Mouse (Mus musculus) forebrain, embryonic 15.5 days (tissue): ENCODE measurements at regions not wholly inside any gene's neighbourhood (a gene's known extent, or its start where the extent isn't known, plus 50 kb on each side); places are given as distances from the start of the nearest gene placed in this dataset.

Experiments
- ATAC-seq: fragments of 200-750 bp; cut with Nextera tagmentation; replicated peaks from 2 replicates; pipeline ENCODE4 v1.8.0; 2017; ENCODE audit warnings: mild to moderate bottlenecking, moderate TSS enrichment, moderate library complexity
- H3K27ac ChIP-seq: fragments of 300-500 bp; sonication (generic); replicated peaks from 2 replicates; pipeline ENCODE4 v1.5.1; 2015; ENCODE audit warnings: mild to moderate bottlenecking, inconsistent platforms
- H3K27me3 ChIP-seq: fragments of 300-500 bp; sonication (generic); 2 replicates; pipeline ENCODE4 v1.6.1; 2015; ENCODE audit warnings: inconsistent platforms
- H3K36me3 ChIP-seq: fragments of 300-500 bp; sonication (generic); 2 replicates; pipeline ENCODE4 v1.6.1; 2015; ENCODE audit warnings: mild to moderate bottlenecking, inconsistent platforms
- H3K4me1 ChIP-seq: fragments of 300-500 bp; sonication (generic); 2 replicates; pipeline ENCODE4 v1.6.1; 2015; ENCODE audit warnings: inconsistent platforms
- H3K4me2 ChIP-seq: fragments of 300-500 bp; sonication (generic); replicated peaks from 2 replicates; pipeline ENCODE4 v1.6.1; 2015; ENCODE audit warnings: mild to moderate bottlenecking, inconsistent platforms
- H3K4me3 ChIP-seq: fragments of 300-500 bp; sonication (generic); 2 replicates; pipeline ENCODE4 v1.5.1; 2015; ENCODE audit warnings: mild to moderate bottlenecking, inconsistent platforms
- H3K9ac ChIP-seq: fragments of 300-500 bp; sonication (generic); replicated peaks from 2 replicates; pipeline ENCODE4 v1.6.1; 2015; ENCODE audit warnings: mild to moderate bottlenecking, inconsistent platforms
- H3K9me3 ChIP-seq: fragments of 300-500 bp; sonication (generic); 2 replicates; pipeline ENCODE4 v1.6.1; 2016; ENCODE audit warnings: inconsistent platforms
- WGBS: fragments of 180-500 bp; shearing (Covaris S2); methylation state at CpG from one replicate; pipeline ENCODE4 v1.1.7; 2015; ENCODE audit warnings: mixed read lengths; 5-methylcytosine and 5-hydroxymethylcytosine counted together

- Histone ChIP-seq H3K4me1 (no peaks in the 10 kb centered on the region), H3K27ac (no peak overlapping the region), H3K36me3 (no peaks in the 10 kb centered on the region), H3K9me3 (no peaks in the 10 kb centered on the region), H3K27me3 (no peaks in the 10 kb centered on the region), H3K4me2 (no peak overlapping the region), H3K4me3 (no peak overlapping the region), H3K9ac (no peak overlapping the region)
- ATAC-seq, result no peak
- 27% methylated on average over 3 of the region's 3 CpGs for WGBS
Measured at GRCm38 (mm10) chrX:133505683-133506082, 183.1 kb downstream of the Pcdh19 start.

- no peaks in the 10 kb centered on the region for H3K4me1 ChIP-seq
- H3K9me3 ChIP-seq, result no peaks in the 10 kb centered on the region
- no peak overlapping the region for H3K27ac ChIP-seq
- no peaks in the 10 kb centered on the region for H3K36me3 ChIP-seq
- no peak overlapping the region for H3K4me3 ChIP-seq
- H3K4me2 ChIP-seq, result no peak overlapping the region
- H3K9ac ChIP-seq, result no peak overlapping the region
- WGBS, result 77% methylated on average over 1 of the region's 1 CpGs
- no peaks in the 10 kb centered on the region for H3K27me3 ChIP-seq
- no peak for ATAC-seq
Measured at GRCm38 (mm10) chrX:133461867-133462266, 226.9 kb downstream of the Pcdh19 start.

GRCm38 (mm10) chrX:133447417-133447816 lies 241.4 kb downstream of the Pcdh19 start:
- no peaks in the 10 kb centered on the region for H3K36me3 ChIP-seq
- no peaks in the 10 kb centered on the region for H3K9me3 ChIP-seq
- H3K4me1 ChIP-seq, result no peaks in the 10 kb centered on the region
- H3K4me3 ChIP-seq, result no peak overlapping the region
- H3K9ac ChIP-seq, result no peak overlapping the region
- no peaks in the 10 kb centered on the region for H3K27me3 ChIP-seq
- ATAC-seq, result no peak
- H3K4me2 ChIP-seq, result no peak overlapping the region
- no peak overlapping the region for H3K27ac ChIP-seq

- Histone ChIP-seq H3K4me2 (no peak overlapping the region), H3K9me3 (no peaks in the 10 kb centered on the region), H3K9ac (no peak overlapping the region), H3K27ac (no peak overlapping the region), H3K4me1 (no peaks in the 10 kb centered on the region), H3K36me3 (no peaks in the 10 kb centered on the region), H3K27me3 (no peaks in the 10 kb centered on the region), H3K4me3 (no peak overlapping the region)
- WGBS, result 57% methylated on average over 3 of the region's 3 CpGs
- ATAC-seq, result 0 out of 2 replicates have a peak, but pooled peaks have one; percentile 38
Measured at GRCm38 (mm10) chrX:133402446-133402845, 286.3 kb downstream of the Pcdh19 start.

GRCm38 (mm10) chrX:133387791-133388190 lies 301.0 kb downstream of the Pcdh19 start:
- H3K4me2 ChIP-seq, result no peak overlapping the region
- no peak overlapping the region for H3K27ac ChIP-seq
- no peaks in the 10 kb centered on the region for H3K27me3 ChIP-seq
- no peaks in the 10 kb centered on the region for H3K9me3 ChIP-seq
- no peak overlapping the region for H3K9ac ChIP-seq
- ATAC-seq, result no peak
- no peaks in the 10 kb centered on the region for H3K4me1 ChIP-seq
- H3K4me3 ChIP-seq, result no peak overlapping the region
- no peaks in the 10 kb centered on the region for H3K36me3 ChIP-seq

- Histone ChIP-seq H3K4me2 (no peak overlapping the region), H3K27ac (no peak overlapping the region), H3K36me3 (no peaks in the 10 kb centered on the region), H3K9me3 (no peaks in the 10 kb centered on the region), H3K4me3 (no peak overlapping the region), H3K27me3 (no peaks in the 10 kb centered on the region), H3K9ac (no peak overlapping the region), H3K4me1 (no peaks in the 10 kb centered on the region)
- WGBS, result 39% methylated on average over 1 of the region's 1 CpGs
- ATAC-seq, result no peak
Measured at GRCm38 (mm10) chrX:133373960-133374359, 314.8 kb downstream of the Pcdh19 start.

GRCm38 (mm10) chrX:133373047-133373446 lies 315.7 kb downstream of the Pcdh19 start:
- Histone ChIP-seq H3K27me3 (no peaks in the 10 kb centered on the region), H3K9me3 (no peaks in the 10 kb centered on the region), H3K4me3 (no peak overlapping the region), H3K9ac (no peak overlapping the region), H3K27ac (no peak overlapping the region), H3K4me2 (no peak overlapping the region), H3K36me3 (no peaks in the 10 kb centered on the region), H3K4me1 (no peaks in the 10 kb centered on the region)
- no peak for ATAC-seq
- 30% methylated on average over 2 of the region's 2 CpGs for WGBS

- 79% methylated on average over 1 of the region's 1 CpGs for WGBS
- H3K36me3 ChIP-seq, result no peaks in the 10 kb centered on the region
- ATAC-seq, result no peak
Measured at GRCm38 (mm10) chrX:133372411-133372810, 316.4 kb downstream of the Pcdh19 start.

GRCm38 (mm10) chrX:133360739-133361138 lies 328.0 kb downstream of the Pcdh19 start:
- H3K4me3 ChIP-seq, result no peak overlapping the region
- no peaks in the 10 kb centered on the region for H3K27me3 ChIP-seq
- H3K27ac ChIP-seq, result no peak overlapping the region
- ATAC-seq, result no peak
- H3K4me2 ChIP-seq, result no peak overlapping the region
- no peaks in the 10 kb centered on the region for H3K9me3 ChIP-seq
- no peaks in the 10 kb centered on the region for H3K4me1 ChIP-seq
- no peaks in the 10 kb centered on the region for H3K36me3 ChIP-seq
- no peak overlapping the region for H3K9ac ChIP-seq
- WGBS, result 80% methylated on average over 1 of the region's 1 CpGs

More at GRCm38 (mm10) chrX:133372411-133372810, 316.4 kb downstream of the Pcdh19 start:
- Histone ChIP-seq H3K9ac (no peak overlapping the region), H3K4me2 (no peak overlapping the region), H3K4me3 (no peak overlapping the region), H3K4me1 (no peaks in the 10 kb centered on the region), H3K27ac (no peak overlapping the region), H3K27me3 (no peaks in the 10 kb centered on the region), H3K9me3 (no peaks in the 10 kb centered on the region)
